Mouse (Mus musculus) heart, embryonic 11.5 days (tissue): ENCODE measurements around the gene Glce. TPM values are rescaled to one million over a fixed set of nuclear protein-coding genes. Genes with fewer than 3 reads are reported as not detected.

ENCODE experiments used
- ATAC-seq: fragments of 200-750 bp; cut with Nextera tagmentation; replicated peaks from 2 replicates; pipeline ENCODE4 v1.8.0; 2017; ENCODE audit warnings: moderate library complexity; ENCODE audit not compliant: insufficient number of reproducible peaks, low FRiP score, low TSS enrichment
- H3K27ac ChIP-seq: fragments of 300-500 bp; sonication (generic); 2 replicates; pipeline ENCODE4 v1.5.1; 2014; ENCODE audit warnings: mild to moderate bottlenecking, low read depth, low read length
- H3K27me3 ChIP-seq: fragments of 300-500 bp; sonication (generic); 2 replicates; pipeline ENCODE4 v1.6.1; 2014; ENCODE audit warnings: mild to moderate bottlenecking, low read length, mixed read lengths; ENCODE audit not compliant: control insufficient read depth, insufficient read depth
- H3K36me3 ChIP-seq: fragments of 300-500 bp; sonication (generic); 2 replicates; pipeline ENCODE4 v1.6.1; 2014; ENCODE audit warnings: mild to moderate bottlenecking, low read length, moderate library complexity, mixed read lengths; ENCODE audit not compliant: control insufficient read depth, insufficient read depth
- H3K4me1 ChIP-seq: fragments of 300-500 bp; sonication (generic); 2 replicates; pipeline ENCODE4 v1.6.1; 2014; ENCODE audit warnings: low read length; ENCODE audit not compliant: control insufficient read depth, insufficient read depth
- H3K4me2 ChIP-seq: fragments of 300-500 bp; sonication (generic); 2 replicates; pipeline ENCODE4 v1.6.1; 2014; ENCODE audit warnings: mild to moderate bottlenecking, moderate library complexity
- H3K4me3 ChIP-seq: fragments of 300-500 bp; sonication (generic); 2 replicates; pipeline ENCODE4 v1.5.1; 2014; ENCODE audit warnings: low read depth, low read length
- H3K9ac ChIP-seq: fragments of 300-500 bp; sonication (generic); 2 replicates; pipeline ENCODE4 v1.6.1; 2014; ENCODE audit warnings: mild to moderate bottlenecking, low read depth, low read length, moderate library complexity
- H3K9me3 ChIP-seq: fragments of 300-500 bp; sonication (generic); replicated peaks from 2 replicates; pipeline ENCODE4 v1.6.1; 2016; ENCODE audit warnings: low read length; ENCODE audit not compliant: control insufficient read depth
- WGBS: fragments of 180-500 bp; shearing (Covaris S2); extraction: QIAGEN DNeasy Blood & Tissue Kit; methylation state at CpG from one replicate; pipeline ENCODE4 v1.1.7; 2014; ENCODE audit not compliant: insufficient replicate concordance; 5-methylcytosine and 5-hydroxymethylcytosine counted together
- polyA plus RNA-seq: library from polyadenylated mRNA; unstranded; fragments of >200 nt; fragmentation: Nextera tagmentation; extraction: Ambion mirVana; gene quantifications from 2 replicates; pipeline ENCODE4 v1.2.1, GENCODE M21; 2014

Glce gene
- polyA plus RNA-seq, 1 experiment from 2014 or later = 10.7 TPM

DNA sequence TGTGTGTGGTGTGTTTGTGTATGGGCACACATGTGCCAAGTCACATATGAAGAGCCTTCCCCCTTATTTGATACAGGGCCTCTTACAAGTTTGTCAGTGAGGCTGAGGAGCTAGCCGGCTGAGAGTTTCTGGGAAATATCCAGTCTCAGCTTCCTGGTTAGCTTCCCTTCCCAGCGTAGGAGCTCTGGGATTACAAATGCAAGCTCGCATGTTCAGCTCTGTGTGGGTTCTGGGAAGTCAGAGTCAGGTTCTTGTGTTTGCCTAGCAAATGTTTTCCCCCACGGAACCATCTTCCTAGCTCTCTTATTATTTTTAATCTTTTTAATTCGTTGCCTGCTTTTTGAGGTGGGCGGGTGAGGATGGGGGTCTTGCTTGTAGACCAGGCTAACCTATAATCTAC is 32.9 kb upstream of the Glce start:
- WGBS = 69% methylated on average over 6 of the region's 6 CpGs
- no peak for ATAC-seq
- Histone ChIP-seq H3K4me2 (no peak overlapping the region), H3K27me3 (no peaks in the 10 kb centered on the region; the same call in 1 of the 2 replicates), H3K4me1 (no peaks in the 10 kb centered on the region), H3K36me3 (no peaks in the 10 kb centered on the region), H3K4me3 (no peak overlapping the region), H3K9ac (no peak overlapping the region), H3K27ac (no peak overlapping the region), H3K9me3 (no peaks in the 10 kb centered on the region)

DNA sequence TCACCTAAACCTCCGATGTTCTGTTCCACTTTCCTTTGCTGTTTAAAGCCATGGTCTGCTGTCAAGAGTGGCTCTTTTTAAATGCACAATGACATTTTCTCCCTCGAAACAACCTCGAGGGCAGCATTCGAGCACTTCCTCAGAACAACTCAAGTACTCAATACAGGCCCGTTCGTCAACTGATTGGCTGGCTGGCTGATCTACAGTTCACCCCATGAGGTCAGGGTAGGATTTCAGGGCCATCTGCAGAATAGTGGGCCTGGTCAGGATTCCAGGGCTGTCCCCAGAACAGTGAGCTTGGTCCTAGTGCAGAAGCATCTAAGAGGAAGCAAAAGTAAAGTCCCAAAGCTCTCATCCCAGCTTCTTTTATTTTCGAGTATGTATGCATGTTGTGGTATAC is 32.5 kb upstream of the Glce start:
- no peaks in the 10 kb centered on the region; the same call in 1 of the 2 replicates for H3K27me3 ChIP-seq
- H3K4me3 ChIP-seq = no peak overlapping the region
- no peaks in the 10 kb centered on the region for H3K9me3 ChIP-seq
- 72% methylated on average over 7 of the region's 7 CpGs for WGBS
- H3K36me3 ChIP-seq = no peaks in the 10 kb centered on the region
- H3K4me2 ChIP-seq = no peak overlapping the region
- H3K4me1 ChIP-seq = no peaks in the 10 kb centered on the region
- ATAC-seq = no peak
- no peak overlapping the region for H3K9ac ChIP-seq
- no peak overlapping the region for H3K27ac ChIP-seq

- no peaks in the 10 kb centered on the region for H3K36me3 ChIP-seq
- no peak for ATAC-seq
- H3K4me2 ChIP-seq = no peak overlapping the region
- H3K4me3 ChIP-seq = no peak overlapping the region
- H3K4me1 ChIP-seq = no peaks in the 10 kb centered on the region
- H3K9me3 ChIP-seq = no peaks in the 10 kb centered on the region
- no peak overlapping the region for H3K27ac ChIP-seq
- H3K27me3 ChIP-seq = no peaks in the 10 kb centered on the region; the same call in 1 of the 2 replicates
- H3K9ac ChIP-seq = no peak overlapping the region
- WGBS = 62% methylated on average over 3 of the region's 3 CpGs
These were observed 32.1 kb upstream of the Glce start for GRCm38 (mm10) chr9:62154551-62154950.

DNA sequence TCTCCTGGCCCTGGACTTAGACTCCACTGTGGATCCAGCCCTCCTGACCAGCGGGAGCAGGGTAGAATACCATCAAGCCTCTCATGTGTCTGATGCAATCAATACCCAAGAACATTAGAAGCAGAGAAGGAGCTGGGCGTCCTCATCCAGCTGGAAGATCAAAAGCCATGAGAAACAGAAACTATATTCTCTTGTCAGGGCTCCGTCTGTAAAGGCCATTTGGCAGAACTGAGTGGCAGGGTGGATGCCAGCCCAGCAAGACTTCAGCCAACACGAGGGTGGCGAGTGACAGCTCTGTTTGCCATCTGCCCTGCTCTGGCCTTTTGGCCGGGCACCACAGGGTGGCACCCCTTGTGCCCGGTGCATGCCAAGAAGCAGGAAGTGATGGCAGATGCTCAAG is 30.8 kb upstream of the Glce start:
- no peak overlapping the region for H3K9ac ChIP-seq
- 81% methylated on average over 7 of the region's 7 CpGs for WGBS
- ATAC-seq = no peak
- H3K9me3 ChIP-seq = no peaks in the 10 kb centered on the region
- H3K4me3 ChIP-seq = no peak overlapping the region
- H3K4me1 ChIP-seq = no peaks in the 10 kb centered on the region
- H3K36me3 ChIP-seq = no peaks in the 10 kb centered on the region
- H3K4me2 ChIP-seq = no peak overlapping the region
- H3K27ac ChIP-seq = no peak overlapping the region
- H3K27me3 ChIP-seq = no peaks in the 10 kb centered on the region

GRCm38 (mm10) chr9:62152506-62152905 is 30.1 kb upstream of the Glce start:
- no peak overlapping the region for H3K9ac ChIP-seq
- no peaks in the 10 kb centered on the region for H3K36me3 ChIP-seq
- H3K4me3 ChIP-seq = no peak overlapping the region
- no peak for ATAC-seq
- no peak overlapping the region for H3K4me2 ChIP-seq
- no peaks in the 10 kb centered on the region for H3K9me3 ChIP-seq
- H3K27ac ChIP-seq = no peak overlapping the region
- no peaks in the 10 kb centered on the region for H3K27me3 ChIP-seq
- no peaks in the 10 kb centered on the region for H3K4me1 ChIP-seq
- WGBS = 87% methylated on average over 2 of the region's 2 CpGs

GRCm38 (mm10) chr9:62145198-62145597 is 22.7 kb upstream of the Glce start:
- no peak overlapping the region for H3K4me3 ChIP-seq
- no peaks in the 10 kb centered on the region for H3K9me3 ChIP-seq
- no peaks in the 10 kb centered on the region for H3K36me3 ChIP-seq
- H3K4me2 ChIP-seq = no peak overlapping the region
- WGBS = 73% methylated on average over 2 of the region's 2 CpGs
- H3K4me1 ChIP-seq = no peaks in the 10 kb centered on the region
- no peak overlapping the region for H3K9ac ChIP-seq
- no peak overlapping the region for H3K27ac ChIP-seq
- no peaks in the 10 kb centered on the region for H3K27me3 ChIP-seq
- ATAC-seq = no peak

GRCm38 (mm10) chr9:62143428-62143827 is 21.0 kb upstream of the Glce start:
- no peaks in the 10 kb centered on the region for H3K4me1 ChIP-seq

GRCm38 (mm10) chr9:62139027-62139426 is 16.6 kb upstream of the Glce start:
- no peak overlapping the region for H3K27ac ChIP-seq
- no peak for ATAC-seq
- 73% methylated on average over 7 of the region's 7 CpGs for WGBS

More at GRCm38 (mm10) chr9:62143428-62143827, 21.0 kb upstream of the Glce start:
- WGBS = 62% methylated on average over 7 of the region's 7 CpGs
- Histone ChIP-seq H3K9me3 (no peaks in the 10 kb centered on the region), H3K4me2 (no peak overlapping the region), H3K27me3 (no peaks in the 10 kb centered on the region), H3K9ac (no peak overlapping the region), H3K4me3 (no peak overlapping the region), H3K36me3 (no peaks in the 10 kb centered on the region), H3K27ac (no peak overlapping the region)
- ATAC-seq = no peak

GRCm38 (mm10) chr9:62137259-62137658 is 14.8 kb upstream of the Glce start:
- H3K9me3 ChIP-seq = no peaks in the 10 kb centered on the region
- 58% methylated on average over 8 of the region's 8 CpGs for WGBS

More at GRCm38 (mm10) chr9:62139027-62139426, 16.6 kb upstream of the Glce start:
- Histone ChIP-seq H3K4me2 (no peak overlapping the region), H3K36me3 (no peaks in the 10 kb centered on the region), H3K4me3 (no peak overlapping the region), H3K9me3 (no peaks in the 10 kb centered on the region), H3K9ac (no peak overlapping the region), H3K27me3 (no peaks in the 10 kb centered on the region), H3K4me1 (no peaks in the 10 kb centered on the region)

More at GRCm38 (mm10) chr9:62137259-62137658, 14.8 kb upstream of the Glce start:
- Histone ChIP-seq H3K4me3 (no peak overlapping the region), H3K4me1 (no peaks in the 10 kb centered on the region), H3K4me2 (no peak overlapping the region), H3K27ac (no peak overlapping the region), H3K9ac (no peak overlapping the region), H3K27me3 (no peaks in the 10 kb centered on the region), H3K36me3 (no peaks in the 10 kb centered on the region)
- ATAC-seq = no peak
